Mouse (Mus musculus) R1 (cell line): ENCODE measurements around the gene Il1rn.

Source experiments
- DNase-seq: peaks from one replicate; pipeline ENCODE4 v3.0.0-alpha.2; 2018; ENCODE audit warnings: low read depth, low spot score

Gene Il1rn

GRCm38 (mm10) chr2:24382456-24383230, 46.0 kb downstream of the Il1rn start:
- no peak for DNase-seq

- no peak for DNase-seq
Measured at GRCm38 (mm10) chr2:24383636-24384035, 47.0 kb downstream of the Il1rn start.

- no peak for DNase-seq
Measured at GRCm38 (mm10) chr2:24384393-24384792, 47.7 kb downstream of the Il1rn start.

GRCm38 (mm10) chr2:24385111-24385961, 48.7 kb downstream of the Il1rn start:
- DNase-seq = peak; percentile 66

- DNase-seq = peak; percentile 27
Measured at GRCm38 (mm10) chr2:24386158-24386963, 49.7 kb downstream of the Il1rn start.

- DNase-seq = no peak
Measured at GRCm38 (mm10) chr2:24386964-24387320, 50.3 kb downstream of the Il1rn start.

- DNase-seq = no peak
Measured at GRCm38 (mm10) chr2:24387361-24388283, 51.0 kb downstream of the Il1rn start.

GRCm38 (mm10) chr2:24393251-24393650, 56.6 kb downstream of the Il1rn start:
- no peak for DNase-seq

GRCm38 (mm10) chr2:24397115-24397514, 60.5 kb downstream of the Il1rn start:
- peak; percentile 30 for DNase-seq

- no peak for DNase-seq
Measured at GRCm38 (mm10) chr2:24400711-24401110, 64.1 kb downstream of the Il1rn start.
